Mouse (Mus musculus) cerebellum, adult 18-20 months (tissue): ENCODE data around the gene Lrrc20.

Source experiments
- DNase-seq, 2 experiments: peaks; one replicate each; pipeline ENCODE4 v3.0.0; 2021

Gene Lrrc20

DNA sequence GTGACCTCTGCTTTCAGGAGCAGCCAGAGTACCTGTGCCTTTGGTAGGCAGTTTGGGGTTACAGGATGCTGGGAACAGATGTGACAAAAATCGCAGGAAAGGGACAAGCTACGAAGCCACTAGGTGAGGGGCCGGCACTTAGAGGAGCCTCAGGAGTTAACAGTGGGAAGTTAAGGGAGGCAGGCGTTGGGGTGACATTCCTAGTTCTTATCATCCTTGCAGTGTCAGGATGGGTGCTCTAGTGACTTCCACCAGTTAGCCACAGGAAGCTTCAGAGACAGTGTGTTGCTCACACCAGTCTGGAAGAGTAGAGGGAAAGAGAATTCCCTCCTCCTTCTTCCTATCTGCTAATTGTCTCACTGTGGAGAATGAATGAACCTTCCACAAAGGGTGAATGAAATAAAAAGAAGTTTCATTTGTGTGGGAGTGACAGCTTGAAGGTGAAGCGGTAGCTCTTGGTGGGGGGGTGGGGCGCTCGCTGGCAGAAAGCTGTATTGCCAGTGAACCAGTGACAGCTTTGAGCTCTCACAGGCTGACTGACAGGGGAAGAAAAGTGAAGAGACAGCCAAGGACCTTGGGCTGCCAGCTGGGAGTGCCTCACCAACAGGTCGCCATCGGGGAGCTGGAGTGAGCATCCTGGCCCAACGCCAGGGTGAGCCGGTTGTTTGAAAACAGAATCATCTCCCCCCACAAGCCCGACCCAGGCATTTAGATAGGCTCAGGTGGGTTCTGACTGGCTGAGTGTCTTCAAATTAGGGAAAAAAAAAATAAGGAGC is 41.9 kb downstream of the Lrrc20 start:
- peak; percentile 32 to 35 for DNase-seq

DNA sequence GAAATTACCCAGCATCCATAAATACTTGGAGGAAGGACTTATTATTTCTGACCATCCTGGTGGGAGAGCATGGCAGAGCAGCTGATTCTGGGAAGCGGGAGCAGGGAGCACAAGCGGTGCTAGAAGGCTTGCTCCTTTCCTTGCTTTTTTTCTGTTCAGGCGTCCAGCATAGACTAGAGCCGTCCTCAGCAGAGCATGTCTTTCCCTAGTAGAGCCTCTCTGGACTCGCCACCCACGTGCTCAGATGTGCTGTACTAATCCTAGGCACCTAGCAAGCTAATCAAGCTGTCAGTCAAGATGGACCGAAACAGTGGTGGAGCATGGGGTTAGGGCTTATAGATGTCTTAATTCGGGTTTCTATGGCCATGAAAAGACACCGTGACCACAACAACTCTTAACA is 42.7 kb downstream of the Lrrc20 start:
- DNase-seq, result no peak

DNA sequence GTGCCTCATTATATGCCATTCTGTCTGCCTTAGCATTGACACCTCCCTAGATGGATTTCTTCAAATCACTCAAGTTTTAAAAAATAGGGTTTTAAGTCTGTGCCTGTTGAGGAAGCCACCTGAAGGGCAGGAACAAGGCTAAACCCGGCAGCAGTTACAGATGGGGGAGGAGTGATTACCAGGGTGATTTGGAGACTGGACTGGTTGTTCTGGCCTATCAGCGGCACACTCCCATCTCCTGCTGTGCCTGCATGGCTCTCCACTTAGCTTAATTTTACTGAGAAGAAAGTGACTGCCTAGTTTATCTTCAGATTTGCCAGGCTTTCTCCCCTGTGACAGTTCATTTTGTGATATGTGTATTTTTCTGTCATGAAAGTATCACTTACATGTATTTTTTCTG is 43.9 kb downstream of the Lrrc20 start:
- no peak for DNase-seq

DNA sequence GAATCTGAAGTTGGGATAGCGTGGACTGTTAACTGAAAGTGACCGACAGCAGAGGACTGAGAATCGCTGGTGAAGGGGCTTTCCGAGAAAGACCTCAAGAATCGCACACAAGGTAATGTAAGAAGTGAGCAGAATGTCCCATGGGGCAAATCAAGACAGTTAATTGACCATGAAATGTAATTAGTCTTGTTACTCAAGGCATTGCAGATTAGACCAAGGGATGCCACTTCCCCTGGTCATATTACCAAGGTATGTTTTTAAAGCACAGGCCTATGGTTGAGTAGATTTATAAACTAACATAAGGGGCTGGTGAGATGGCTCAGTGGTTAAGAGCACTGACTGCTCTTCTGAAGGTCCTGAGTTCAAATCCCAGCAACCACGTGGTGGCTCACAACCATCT is 45.1 kb downstream of the Lrrc20 start:
- no peak for DNase-seq

DNA sequence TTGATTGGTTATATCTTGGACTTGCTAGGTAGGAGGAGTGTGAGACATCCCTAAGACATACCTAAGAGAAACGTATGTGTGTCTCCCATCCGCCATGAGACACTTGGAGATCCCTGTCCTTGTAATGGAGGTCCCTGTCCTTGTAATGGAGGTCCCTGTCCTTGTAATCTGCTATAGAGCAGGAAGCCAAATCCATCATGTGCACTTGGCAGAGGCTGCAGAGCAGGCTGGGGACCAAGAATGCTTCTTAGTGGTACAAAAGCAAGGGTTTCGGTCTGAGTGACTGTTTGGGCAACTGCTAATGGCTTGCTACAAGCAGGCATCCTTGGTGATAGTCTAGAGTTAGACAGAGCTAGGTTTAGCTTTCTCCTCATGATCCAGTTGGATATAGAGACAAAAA is 55.3 kb downstream of the Lrrc20 start:
- DNase-seq, result no peak

DNA sequence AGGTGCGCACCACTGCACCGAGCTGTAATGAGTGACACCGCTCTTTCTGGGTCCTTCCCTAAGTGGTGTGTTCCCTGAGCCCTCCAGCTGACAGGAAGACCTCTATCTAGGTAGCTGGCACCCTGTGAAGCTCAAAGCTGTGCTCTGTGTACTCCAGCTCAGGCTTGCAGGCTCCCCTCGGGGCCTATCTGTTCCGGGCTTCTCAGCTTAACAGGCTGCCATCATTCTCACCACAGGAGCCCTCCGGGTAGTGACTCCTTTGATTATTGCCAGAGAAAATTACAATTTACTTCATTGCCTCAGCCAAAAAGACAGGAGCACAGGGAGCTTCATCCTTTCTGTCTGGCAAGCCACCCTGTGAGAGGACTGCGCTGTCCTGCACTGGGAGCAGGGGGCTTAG is 57.7 kb downstream of the Lrrc20 start:
- peak in 1 of 2 experiments; percentile 16 for DNase-seq

DNA sequence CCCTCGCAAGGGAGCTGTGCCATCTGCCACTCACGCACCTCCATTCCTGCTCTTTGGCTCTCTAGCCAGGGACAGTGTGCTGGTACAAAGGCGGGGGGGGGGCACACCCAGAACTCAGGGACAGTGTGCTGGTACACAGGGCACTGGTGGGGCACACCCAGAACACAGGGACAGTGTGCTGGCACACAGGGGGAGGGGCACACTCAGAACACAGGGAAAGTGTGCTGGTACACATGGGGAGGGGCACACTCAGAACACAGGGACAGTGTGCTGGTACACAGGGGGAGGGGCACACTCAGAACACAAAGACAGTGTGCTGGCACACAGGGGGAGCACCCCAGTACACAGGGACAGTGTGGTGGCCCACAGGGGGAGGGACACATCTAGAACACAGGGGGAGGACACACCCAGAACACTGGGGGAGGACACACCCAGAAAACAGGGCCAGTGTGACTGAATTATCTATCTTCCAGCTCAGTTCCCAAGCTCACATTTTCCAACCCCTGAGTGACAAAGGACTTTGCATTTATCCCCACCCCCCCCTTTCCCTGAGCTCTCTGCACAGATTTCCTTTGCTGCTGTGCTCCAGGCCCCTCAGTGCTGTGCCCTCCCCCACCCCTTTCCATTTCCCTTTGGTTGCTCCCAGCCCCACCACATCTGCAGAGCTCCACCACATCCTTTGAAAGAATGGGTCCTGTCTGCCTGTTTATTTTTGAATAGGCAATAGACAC is 58.9 kb downstream of the Lrrc20 start:
- peak; percentile 32 to 38 for DNase-seq

DNA sequence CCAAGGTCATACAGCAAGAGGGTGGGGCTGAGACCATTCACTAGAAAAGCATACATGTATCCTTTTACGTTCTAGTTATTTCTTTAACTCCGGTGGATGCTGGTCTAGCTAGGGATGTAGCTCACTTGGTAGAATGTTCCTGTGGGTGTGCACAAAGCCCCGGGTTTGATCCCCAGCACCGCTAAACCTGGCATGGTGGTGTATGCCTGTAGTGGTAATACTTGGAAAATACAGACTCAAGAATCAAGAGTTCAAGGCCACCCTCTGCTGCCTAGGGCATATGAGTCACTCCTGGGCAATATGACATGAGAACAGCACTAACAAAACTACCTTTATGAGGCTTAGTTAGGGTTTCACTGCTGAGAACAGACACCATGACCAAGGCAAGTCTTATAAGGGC is 59.8 kb downstream of the Lrrc20 start:
- no peak for DNase-seq

DNA sequence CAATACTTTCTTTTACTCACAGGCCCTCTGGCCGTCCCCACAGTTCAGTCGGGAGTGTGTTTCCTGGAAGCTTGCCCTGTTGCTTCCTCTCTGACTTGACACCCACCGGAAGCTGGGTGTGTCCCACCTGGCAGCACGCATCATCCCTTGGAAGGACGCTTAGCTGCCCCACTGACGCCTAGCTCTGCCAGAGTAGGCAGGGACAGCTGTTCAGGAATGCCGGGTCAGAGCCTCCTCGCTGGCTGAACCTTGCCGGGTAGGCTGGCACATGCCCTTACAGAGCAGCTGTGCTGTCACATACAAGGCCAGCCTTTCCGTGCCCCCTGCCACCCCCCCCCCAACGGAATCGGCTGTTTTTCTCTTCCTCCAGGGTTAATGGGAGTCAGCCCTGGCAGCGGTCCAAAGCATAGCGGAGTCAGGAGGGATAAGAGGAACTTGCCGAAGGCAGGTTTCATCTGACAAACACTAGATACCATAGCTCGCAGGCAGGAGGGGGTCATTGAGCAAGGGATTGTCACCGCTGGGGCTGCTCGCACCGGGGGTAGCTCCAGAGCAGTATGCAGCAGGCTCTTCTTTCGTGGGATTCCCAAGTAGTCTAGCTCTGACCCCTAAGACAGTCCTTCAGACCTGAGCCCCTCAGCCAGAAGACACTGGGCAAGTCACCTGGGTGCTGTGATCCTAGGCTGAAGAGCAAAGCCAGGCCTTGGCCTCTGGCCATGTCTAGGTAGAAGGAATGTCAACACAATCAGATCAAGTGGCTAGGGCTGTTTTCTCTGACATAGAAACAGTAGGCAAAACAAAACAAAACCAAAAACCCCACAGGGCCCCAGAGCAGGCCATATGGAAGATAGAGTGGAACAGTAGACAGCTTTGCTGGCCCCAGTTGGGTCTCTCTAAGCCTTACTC is 60.8 kb downstream of the Lrrc20 start:
- peak; percentile 42 to 57 for DNase-seq

DNA sequence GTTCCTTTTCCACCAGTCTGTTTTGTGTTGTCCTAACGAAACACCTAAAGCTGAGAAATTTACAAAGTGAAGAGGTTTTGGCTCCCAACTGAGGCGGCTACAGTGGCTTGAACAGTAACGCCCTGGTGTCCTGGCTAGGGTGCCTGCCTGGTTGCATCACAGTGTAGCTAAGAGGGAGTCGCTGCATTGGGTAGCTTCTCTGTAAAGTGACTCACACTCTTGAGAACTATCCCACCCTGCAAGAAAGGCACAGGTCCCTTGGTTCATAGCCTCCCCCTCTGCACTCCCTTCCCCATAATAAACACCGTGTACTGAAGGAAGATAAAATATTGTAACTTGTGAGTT is 61.4 kb downstream of the Lrrc20 start:
- no peak for DNase-seq

DNA sequence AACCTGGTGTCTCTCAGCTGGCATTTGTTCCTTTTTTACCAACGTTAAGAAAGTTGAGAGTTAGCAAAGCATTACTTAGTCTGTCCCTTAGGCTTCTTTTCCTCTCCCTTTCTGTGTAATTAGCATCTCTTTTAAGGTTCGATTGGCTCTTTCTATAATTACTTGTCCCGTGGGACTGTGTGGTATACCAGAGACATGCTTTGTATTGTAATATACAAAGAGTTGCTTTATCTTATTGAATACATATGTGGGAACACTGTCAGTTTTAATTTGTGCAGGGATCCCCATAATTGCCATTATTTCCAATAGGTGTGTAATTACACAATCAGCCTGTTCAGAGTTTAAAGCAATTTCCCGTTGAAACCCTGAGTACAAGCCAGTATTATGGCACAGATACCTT is 62.8 kb downstream of the Lrrc20 start:
- no peak for DNase-seq

DNA sequence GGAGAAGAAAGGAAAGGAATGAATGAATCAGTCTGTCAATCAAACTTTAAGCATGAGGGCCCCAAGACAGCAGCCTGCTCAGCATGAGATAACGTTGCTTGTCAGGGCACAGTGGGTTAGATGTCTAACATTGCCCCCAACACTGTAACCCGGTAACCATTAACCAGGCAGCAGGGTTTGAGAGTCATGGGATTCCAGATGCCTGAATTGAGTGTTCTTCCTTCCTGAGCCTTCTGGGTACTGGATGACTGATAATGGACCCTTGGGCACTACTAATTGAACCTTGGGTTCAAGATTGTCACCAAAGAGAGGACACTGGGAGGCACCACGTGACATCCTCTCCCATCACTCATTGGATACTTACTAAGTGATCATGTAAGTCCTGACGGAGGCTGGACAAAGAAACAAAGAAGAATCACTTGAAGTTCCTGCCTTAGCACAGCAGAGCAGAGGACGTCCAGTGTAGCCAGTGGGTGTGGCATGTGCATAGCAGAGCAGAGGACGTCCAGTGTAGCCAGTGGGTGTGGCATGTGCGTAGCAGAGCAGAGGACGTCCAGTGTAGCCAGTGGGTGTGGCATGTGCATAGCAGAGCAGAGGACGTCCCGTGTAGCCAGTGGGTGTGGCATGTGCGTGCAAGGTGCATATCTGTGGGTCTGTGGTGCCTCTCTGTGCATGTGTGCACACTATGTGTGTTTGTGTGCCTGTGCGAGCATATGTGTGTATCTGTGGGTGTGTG is 68.7 kb downstream of the Lrrc20 start:
- no peak for DNase-seq

DNA sequence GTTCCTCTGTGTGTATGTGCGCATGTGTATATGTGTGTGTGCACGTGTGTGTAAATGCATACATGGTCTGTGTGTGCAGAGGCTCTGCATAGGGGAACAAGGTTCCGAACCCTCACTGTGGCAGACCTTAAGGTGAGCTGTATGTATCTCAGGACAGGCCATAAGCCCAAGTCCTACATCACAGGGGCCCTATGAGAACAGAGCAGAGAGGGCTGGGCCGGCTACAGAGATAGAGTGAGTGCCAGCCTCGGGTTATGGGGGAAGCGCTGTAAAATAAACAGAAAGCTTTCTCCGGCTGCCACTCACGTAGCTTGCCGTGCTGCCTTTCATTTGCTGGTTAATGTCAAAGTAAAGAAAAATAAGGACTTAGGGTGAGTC is 69.3 kb downstream of the Lrrc20 start:
- DNase-seq, result no peak

DNA sequence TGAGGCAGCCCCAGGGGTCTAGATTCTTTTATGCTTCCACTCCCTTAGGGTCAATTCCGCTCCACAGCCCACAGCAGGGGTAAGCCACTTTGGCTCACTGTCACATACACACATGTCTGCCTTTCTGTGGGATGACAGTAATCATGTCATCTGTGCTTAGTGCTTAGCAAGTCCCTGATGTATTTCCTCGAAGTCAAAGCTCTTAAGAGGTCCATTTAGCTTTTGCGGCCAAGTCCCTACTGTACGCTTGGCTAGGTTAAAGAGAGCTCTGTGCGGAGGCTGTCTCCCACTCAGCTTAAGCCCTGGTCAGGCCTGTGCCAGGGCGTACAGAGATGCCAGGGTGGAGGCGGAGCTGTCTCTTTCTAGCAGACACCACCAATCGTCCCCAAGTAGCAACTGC is 74.5 kb downstream of the Lrrc20 start:
- DNase-seq, result peak; percentile 40 to 53

DNA sequence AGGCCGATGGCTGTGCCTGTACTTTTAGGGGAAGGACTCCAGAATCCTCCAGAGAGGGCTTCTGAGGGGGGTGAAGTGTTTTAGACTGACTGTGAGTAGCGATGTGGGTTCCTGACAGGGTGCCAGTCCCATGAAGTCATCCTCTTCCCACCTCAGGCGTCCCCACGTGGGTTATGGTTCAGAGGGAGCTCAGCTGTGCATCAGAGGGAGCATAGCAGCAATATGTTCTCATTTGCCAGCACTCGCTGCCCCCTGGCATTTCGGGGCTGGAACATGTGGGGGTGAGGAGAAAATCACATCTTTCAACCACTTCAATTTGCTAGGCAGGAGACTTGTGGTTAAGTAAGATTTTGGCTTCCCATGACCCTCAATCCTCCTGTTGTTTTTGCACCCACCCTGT is 79.6 kb downstream of the Lrrc20 start:
- no peak for DNase-seq

DNA sequence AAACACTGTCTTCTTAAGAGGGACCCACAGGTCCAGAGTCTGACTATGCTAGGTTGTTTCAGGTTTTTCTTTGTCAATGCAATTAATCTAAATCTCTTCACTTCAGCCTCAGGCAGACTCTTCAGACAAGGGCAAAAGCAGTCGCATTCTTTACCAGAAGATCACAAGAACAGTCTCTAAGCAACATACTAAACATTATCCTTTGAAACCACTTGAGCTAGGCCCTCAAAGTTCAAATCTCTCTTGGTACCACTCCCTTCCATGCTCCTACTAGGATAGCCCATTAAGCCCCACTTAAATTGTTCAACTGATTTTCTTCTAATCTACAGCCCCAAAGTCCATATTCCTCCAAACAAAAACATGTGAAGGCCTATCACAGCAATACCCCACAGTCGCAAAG is 83.0 kb downstream of the Lrrc20 start:
- no peak for DNase-seq

DNA sequence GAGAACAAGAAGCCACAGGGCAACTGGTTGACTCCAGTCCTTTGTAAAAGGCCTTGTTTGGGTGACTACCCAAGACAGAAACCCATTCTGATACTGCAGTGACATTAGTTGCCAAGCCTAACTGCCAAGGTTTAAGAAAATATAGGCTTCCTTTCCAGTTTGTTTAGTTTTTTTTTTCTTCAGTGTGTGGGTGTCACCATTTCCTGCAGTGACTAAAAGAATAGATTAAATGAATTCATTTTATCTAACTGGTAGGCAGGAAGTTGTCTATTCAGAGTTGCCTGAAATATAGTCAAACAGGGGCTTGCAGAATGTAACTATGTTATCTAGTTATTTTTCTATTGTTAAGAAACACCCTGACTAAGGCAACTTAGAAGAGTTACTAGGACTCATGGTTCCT is 83.9 kb downstream of the Lrrc20 start:
- DNase-seq, result no peak

DNA sequence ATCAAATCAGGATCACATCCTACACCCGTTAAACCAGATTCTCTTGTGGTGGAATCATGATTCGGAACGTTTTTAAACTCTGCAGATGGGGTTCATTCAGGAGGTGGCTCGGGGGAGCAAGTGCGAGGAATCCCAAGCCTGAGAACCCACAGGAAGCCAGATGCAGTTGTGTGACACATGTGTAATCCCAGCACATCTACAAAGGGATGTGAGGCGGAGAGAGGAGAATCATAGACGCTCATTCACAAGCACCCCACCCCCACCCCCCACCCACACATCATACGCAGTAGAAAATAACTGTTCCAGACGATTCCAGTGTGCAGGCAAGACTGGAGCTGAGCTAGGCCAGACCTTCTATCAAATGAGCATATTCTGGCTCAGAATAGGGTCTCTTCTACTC is 87.9 kb downstream of the Lrrc20 start:
- DNase-seq, result no peak

DNA sequence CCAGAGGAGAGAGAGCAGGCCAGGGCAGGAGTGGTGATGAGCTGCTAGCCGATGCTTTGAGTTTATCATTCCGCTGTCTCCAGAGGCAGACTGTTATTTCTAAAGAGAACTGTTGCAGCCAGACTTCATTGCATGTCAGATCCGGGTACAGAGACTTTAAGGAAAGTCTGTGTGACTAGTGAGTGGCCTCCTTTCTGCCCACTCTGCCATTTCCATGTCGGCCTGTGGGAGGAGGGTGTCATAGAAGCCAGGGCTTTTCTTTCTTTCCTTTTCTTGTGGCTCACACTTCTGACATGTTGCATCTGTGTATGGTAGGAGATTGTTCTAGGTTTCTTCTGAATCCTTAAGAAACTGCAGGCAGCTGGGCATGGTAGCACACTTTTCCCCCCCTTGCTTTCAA is 88.8 kb downstream of the Lrrc20 start:
- no peak for DNase-seq

DNA sequence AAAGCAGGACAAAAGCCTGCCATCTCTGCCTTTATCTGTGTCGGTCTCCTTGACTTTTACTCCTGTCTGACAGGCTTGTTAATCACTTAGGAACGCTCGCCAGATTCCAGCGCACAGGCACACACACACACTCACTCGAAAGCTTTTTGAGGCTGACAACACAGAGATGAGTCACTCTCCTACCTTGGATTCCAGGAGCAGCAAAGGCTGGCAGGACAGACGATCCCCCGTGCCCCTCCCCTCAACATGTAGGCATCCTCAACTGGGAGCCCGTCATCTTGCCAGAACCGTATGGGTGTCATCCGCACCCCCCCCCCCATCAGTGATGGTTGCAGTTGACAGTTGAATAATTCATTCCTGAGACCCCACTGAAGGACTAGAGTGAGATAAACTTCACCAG is 94.6 kb downstream of the Lrrc20 start:
- no peak for DNase-seq

DNA sequence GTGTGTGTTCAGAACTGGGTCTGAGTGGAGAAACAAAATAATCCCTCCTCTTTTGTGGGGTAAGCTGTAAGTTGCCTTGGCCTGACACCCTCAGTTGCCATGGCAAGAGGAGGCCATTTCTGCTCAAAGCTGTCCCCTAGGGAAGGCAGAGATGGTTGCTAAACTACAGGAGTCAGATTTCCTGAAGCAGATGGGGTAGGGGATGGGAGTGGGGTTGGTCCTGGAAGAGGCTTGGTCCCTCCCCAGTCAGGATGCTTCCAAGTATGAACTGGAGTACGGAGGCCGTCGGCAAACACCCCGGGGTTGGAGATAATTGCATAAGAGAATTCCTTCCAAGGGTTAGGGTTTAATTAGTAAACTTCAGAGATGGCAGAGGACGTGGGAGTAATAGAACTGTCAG is 96.5 kb downstream of the Lrrc20 start:
- no peak for DNase-seq

DNA sequence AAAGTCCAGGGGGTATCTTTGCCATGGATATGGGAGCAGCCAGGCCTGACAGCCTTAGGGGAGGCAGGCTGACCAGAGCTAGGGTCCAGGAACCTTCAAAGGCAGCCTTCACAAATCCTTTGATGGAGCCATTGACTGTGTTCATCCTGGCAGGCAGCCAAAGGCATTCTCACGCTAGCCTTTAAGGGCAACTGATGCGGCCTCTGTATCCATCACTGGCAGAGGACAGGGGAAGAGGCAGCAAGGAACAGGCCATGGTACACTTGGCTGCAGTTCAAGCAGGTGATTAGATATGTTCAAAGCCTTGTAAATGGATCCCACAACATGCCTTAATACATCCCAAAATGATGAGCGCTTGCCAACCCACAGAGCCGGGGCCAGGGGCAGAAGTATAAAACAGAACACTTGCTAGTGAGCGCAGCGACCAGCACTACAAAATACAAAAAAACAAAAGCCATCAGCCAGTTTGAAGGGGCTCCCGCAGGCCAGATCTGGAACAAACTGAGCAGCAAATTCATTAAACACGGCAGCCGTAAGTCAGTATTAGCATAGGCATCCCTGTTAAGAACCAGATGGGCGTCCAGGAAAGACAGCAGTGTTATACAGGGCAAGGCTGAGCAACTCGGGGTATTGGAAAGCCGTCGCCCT is 100.6 kb downstream of the Lrrc20 start:
- DNase-seq, result no peak
